Mouse (Mus musculus): Measurements from ENCODE around the gene Mup21. TPM values are rescaled to one million over a fixed set of nuclear protein-coding genes. Genes with fewer than 3 reads are reported as not detected.

The Mup21 gene
- polyA plus RNA-seq, 1 experiment from 2014 or later, result not detected

Other genes starting within 250 kb of the Mup21 start
- gene Mup20, start 96.7 kb downstream of the Mup21 start, polyA plus RNA-seq (2015; fragmentation: Nextera tagmentation; extraction: Ambion mirVana), result not detected in 2 replicates
- not detected in 2 replicates for gene Mup3, start 63.5 kb downstream of the Mup21 start, polyA plus RNA-seq (2015; fragmentation: Nextera tagmentation; extraction: Ambion mirVana)
- 10.8 and 12.0 TPM in 2 replicates for gene Zfp37, start 80.2 kb upstream of the Mup21 start, polyA plus RNA-seq (2015; fragmentation: Nextera tagmentation; extraction: Ambion mirVana)
- gene Slc31a2, start 111.7 kb upstream of the Mup21 start, polyA plus RNA-seq (2015; fragmentation: Nextera tagmentation; extraction: Ambion mirVana), result 30.7 and 31.9 TPM in 2 replicates
- gene Fkbp15, start 209.7 kb upstream of the Mup21 start, polyA plus RNA-seq (2015; fragmentation: Nextera tagmentation; extraction: Ambion mirVana), result 26.2 and 29.2 TPM in 2 replicates
- 60.3 and 61.2 TPM in 2 replicates for gene Slc31a1, start 209.9 kb upstream of the Mup21 start, polyA plus RNA-seq (2015; fragmentation: Nextera tagmentation; extraction: Ambion mirVana)